Mouse (Mus musculus): ENCODE results near the gene Cdk11b. TPM values are rescaled to one million over a fixed set of nuclear protein-coding genes. Genes with fewer than 3 reads are reported as not detected.

Cdk11b gene
- polyA plus RNA-seq, 1 experiment from 2014 or later = 46.7 TPM

DNA sequence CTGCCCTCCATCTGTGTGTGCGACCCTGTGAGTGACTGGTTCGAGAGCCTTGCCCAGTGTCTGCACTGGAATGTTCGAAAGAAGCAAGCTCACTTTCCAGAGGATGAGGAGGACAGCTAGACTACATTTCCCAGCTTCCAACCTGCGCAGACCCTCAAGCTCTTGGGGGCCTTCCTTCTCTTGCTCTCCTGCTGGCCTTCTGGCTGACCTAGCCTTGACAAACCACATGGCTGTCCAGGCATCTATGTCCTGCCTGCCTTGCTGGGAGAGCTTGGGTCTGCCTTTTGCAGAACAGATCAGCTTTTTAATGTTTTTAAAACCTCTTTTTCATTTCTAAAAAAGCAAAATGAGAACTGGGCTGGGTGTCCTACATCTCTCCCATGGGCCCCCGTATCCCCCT is 35.3 kb upstream of the Cdk11b start:
- no peak overlapping the region for H3K9ac ChIP-seq (replicated peaks; ENCODE audit: low read depth, low read length)
- no peak overlapping the region for H3K27ac ChIP-seq (ENCODE audit: low read depth, low read length)
- ATAC-seq (ENCODE audit: low read depth) = no peak
- no peak overlapping the region for H3K4me3 ChIP-seq (ENCODE audit: low read depth, low read length)
- no peaks in the 10 kb centered on the region for H3K27me3 ChIP-seq (ENCODE audit: control insufficient read depth, insufficient read depth, low read length)
- 96% methylated on average over 5 of the region's 5 CpGs for WGBS
- H3K4me1 ChIP-seq (ENCODE audit: control insufficient read depth, insufficient read depth, low read length) = no peaks in the 10 kb centered on the region
- H3K36me3 ChIP-seq (ENCODE audit: control insufficient read depth, insufficient read depth, low read length) = peaks cover 45% of the 10 kb centered on the region
- H3K4me2 ChIP-seq (ENCODE audit: low read depth, low read length) = no peak overlapping the region
- no peaks in the 10 kb centered on the region for H3K9me3 ChIP-seq (ENCODE audit: control insufficient read depth, low read length)

DNA sequence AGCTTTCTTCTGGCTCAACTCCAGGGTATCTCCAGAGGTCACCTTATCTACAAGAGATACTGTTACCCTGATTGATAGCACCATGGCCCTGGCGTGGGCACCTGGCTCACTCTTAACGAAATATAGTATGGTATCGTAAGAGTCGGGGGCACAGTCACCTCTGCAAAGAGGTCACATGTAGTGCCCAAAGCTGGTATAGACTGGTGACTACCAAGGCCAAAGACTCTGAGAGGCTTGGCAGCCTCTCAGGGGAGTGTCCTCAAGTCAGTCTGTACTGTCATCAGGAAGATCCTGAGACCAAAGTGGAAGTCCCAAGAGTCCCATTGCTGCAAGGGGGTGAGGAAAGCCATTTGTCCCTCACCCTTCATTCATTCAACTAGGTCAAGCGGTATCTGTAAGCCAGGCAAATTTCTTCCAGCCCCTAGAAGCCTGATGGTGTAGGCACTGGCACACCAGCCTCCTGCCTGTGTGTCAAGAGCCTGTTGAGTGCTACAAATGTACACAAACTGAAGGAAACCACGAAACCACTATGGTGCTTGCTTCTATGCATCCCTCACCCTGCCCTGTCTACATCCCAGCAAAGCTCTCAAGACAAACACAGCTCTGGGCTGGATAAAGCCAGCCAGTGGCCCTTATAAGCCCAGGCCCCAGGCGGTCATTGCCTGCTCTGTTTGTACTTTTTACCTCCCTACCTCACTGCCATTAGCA is 33.5 kb upstream of the Cdk11b start:
- no peak for ATAC-seq (ENCODE audit: low read depth)
- 89% methylated on average over 7 of the region's 7 CpGs for WGBS
- H3K9ac ChIP-seq (replicated peaks; ENCODE audit: low read depth, low read length) = no peak overlapping the region
- H3K9me3 ChIP-seq (ENCODE audit: control insufficient read depth, low read length) = no peaks in the 10 kb centered on the region
- no peaks in the 10 kb centered on the region for H3K4me1 ChIP-seq (ENCODE audit: control insufficient read depth, insufficient read depth, low read length)
- no peaks in the 10 kb centered on the region for H3K27me3 ChIP-seq (ENCODE audit: control insufficient read depth, insufficient read depth, low read length)
- no peak overlapping the region for H3K27ac ChIP-seq (ENCODE audit: low read depth, low read length)
- no peak overlapping the region for H3K4me2 ChIP-seq (ENCODE audit: low read depth, low read length)
- peaks cover 31% of the 10 kb centered on the region for H3K36me3 ChIP-seq (ENCODE audit: control insufficient read depth, insufficient read depth, low read length)
- no peak overlapping the region for H3K4me3 ChIP-seq (ENCODE audit: low read depth, low read length)

DNA sequence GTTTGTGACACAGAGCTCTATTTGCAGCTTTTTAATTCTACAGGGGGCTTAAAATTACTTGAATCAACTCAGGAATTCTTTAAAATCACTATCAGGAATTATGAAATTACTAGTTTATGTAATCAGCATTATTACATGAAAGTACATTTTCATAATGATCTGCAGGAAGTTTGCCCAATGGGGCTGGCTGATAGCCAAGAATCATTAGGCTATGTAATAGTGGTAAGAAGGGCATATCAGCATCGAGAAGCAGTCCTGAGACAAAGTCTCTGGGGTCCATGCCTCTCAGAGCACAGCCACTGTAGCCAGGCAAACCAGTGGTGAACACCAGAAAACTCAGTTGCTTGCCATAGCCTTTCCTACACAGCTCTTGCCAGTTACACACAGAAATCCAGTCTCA is 30.9 kb upstream of the Cdk11b start:
- 49% methylated on average over 1 of the region's 1 CpGs for WGBS
- no peak overlapping the region for H3K9ac ChIP-seq (replicated peaks; ENCODE audit: low read depth, low read length)
- no peak overlapping the region for H3K4me3 ChIP-seq (ENCODE audit: low read depth, low read length)
- no peak for ATAC-seq (ENCODE audit: low read depth)
- no peak overlapping the region for H3K4me2 ChIP-seq (ENCODE audit: low read depth, low read length)
- no peak overlapping the region for H3K27ac ChIP-seq (ENCODE audit: low read depth, low read length)
- no peaks in the 10 kb centered on the region for H3K4me1 ChIP-seq (ENCODE audit: control insufficient read depth, insufficient read depth, low read length)
- no peaks in the 10 kb centered on the region for H3K9me3 ChIP-seq (ENCODE audit: control insufficient read depth, low read length)
- H3K36me3 ChIP-seq (ENCODE audit: control insufficient read depth, insufficient read depth, low read length) = peaks cover 8% of the 10 kb centered on the region
- no peaks in the 10 kb centered on the region for H3K27me3 ChIP-seq (ENCODE audit: control insufficient read depth, insufficient read depth, low read length)

DNA sequence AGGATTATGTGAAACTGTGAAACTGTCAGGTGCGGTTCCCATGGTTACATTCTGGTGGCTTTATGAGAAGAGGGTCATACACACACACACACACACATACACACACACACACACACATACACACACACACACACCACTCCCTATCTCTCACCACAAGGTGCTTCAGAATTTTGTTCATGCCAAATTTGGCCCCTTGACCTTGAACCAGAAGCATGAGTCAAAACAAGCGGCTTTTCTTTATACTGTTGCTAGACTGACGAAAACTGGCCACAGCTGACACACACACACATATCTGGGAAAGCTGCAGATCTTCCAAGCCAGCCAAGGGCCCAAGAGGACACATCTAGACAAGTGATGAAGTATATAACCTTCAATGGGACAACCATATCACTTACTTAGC is 28.9 kb upstream of the Cdk11b start:
- 84% methylated on average over 3 of the region's 3 CpGs for WGBS
- Histone ChIP-seq H3K9ac (replicated peaks; ENCODE audit: low read depth, low read length) (no peak overlapping the region), H3K4me1 (ENCODE audit: control insufficient read depth, insufficient read depth, low read length) (no peaks in the 10 kb centered on the region), H3K9me3 (ENCODE audit: control insufficient read depth, low read length) (no peaks in the 10 kb centered on the region), H3K4me2 (ENCODE audit: low read depth, low read length) (no peak overlapping the region), H3K36me3 (ENCODE audit: control insufficient read depth, insufficient read depth, low read length) (no peaks in the 10 kb centered on the region), H3K27ac (ENCODE audit: low read depth, low read length) (no peak overlapping the region), H3K4me3 (ENCODE audit: low read depth, low read length) (no peak overlapping the region), H3K27me3 (ENCODE audit: control insufficient read depth, insufficient read depth, low read length) (no peaks in the 10 kb centered on the region)
- ATAC-seq (ENCODE audit: low read depth) = no peak

DNA sequence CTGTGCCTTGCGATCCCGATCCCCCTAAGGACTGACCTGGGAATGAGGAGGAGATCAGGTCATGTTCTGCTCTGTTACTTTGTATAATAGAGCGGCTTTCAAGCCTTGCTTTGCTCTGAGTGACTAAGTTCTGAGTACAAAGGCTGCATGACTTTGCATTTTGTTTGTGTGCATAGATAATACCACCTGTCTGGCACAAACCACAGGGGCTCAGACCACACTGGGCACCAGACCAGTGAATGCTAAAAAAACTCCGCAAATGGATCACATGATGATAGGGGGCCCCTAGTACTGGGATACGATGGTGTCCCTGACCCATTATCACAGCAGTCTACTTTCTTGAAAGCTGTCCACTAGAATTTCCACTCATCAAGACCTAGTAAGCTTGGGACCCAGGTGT is 28.0 kb upstream of the Cdk11b start:
- Histone ChIP-seq H3K27me3 (ENCODE audit: control insufficient read depth, insufficient read depth, low read length) (no peaks in the 10 kb centered on the region), H3K4me2 (ENCODE audit: low read depth, low read length) (no peak overlapping the region), H3K4me1 (ENCODE audit: control insufficient read depth, insufficient read depth, low read length) (no peaks in the 10 kb centered on the region), H3K27ac (ENCODE audit: low read depth, low read length) (no peak overlapping the region), H3K4me3 (ENCODE audit: low read depth, low read length) (no peak overlapping the region), H3K36me3 (ENCODE audit: control insufficient read depth, insufficient read depth, low read length) (no peaks in the 10 kb centered on the region), H3K9me3 (ENCODE audit: control insufficient read depth, low read length) (no peaks in the 10 kb centered on the region), H3K9ac (replicated peaks; ENCODE audit: low read depth, low read length) (no peak overlapping the region)
- 87% methylated on average over 5 of the region's 5 CpGs for WGBS
- ATAC-seq (ENCODE audit: low read depth) = no peak

DNA sequence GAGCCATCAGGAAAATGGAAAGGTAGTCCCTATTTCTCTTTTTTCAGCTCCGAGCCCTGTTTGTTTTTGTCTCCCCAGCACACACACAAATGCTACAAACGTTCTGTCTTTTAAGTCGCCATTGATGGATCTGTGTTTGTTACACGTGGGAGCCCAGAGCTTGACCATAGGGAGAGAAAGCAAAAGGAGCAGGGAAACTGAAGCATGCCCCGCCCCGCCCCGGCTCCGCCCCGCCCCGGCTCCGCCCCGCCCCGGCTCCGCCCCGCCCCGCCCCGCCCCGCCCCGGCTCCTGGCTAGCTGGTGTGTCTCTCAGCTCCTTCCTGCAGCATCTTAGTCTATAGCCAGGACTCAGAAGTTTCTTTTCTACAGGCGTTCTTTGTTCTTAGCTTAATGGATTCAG is 26.1 kb upstream of the Cdk11b start:
- H3K27ac ChIP-seq (ENCODE audit: low read depth, low read length) = no peak overlapping the region
- ATAC-seq (ENCODE audit: low read depth) = no peak
- 25% methylated on average over 19 of the region's 20 CpGs for WGBS
- no peaks in the 10 kb centered on the region for H3K9me3 ChIP-seq (ENCODE audit: control insufficient read depth, low read length)
- H3K4me2 ChIP-seq (ENCODE audit: low read depth, low read length) = no peak overlapping the region
- no peak overlapping the region for H3K4me3 ChIP-seq (ENCODE audit: low read depth, low read length)
- H3K4me1 ChIP-seq (ENCODE audit: control insufficient read depth, insufficient read depth, low read length) = peaks cover 5% of the 10 kb centered on the region
- H3K36me3 ChIP-seq (ENCODE audit: control insufficient read depth, insufficient read depth, low read length) = no peaks in the 10 kb centered on the region
- H3K27me3 ChIP-seq (ENCODE audit: control insufficient read depth, insufficient read depth, low read length) = no peaks in the 10 kb centered on the region; the same call in 1 of the 2 replicates
- H3K9ac ChIP-seq (replicated peaks; ENCODE audit: low read depth, low read length) = no peak overlapping the region

DNA sequence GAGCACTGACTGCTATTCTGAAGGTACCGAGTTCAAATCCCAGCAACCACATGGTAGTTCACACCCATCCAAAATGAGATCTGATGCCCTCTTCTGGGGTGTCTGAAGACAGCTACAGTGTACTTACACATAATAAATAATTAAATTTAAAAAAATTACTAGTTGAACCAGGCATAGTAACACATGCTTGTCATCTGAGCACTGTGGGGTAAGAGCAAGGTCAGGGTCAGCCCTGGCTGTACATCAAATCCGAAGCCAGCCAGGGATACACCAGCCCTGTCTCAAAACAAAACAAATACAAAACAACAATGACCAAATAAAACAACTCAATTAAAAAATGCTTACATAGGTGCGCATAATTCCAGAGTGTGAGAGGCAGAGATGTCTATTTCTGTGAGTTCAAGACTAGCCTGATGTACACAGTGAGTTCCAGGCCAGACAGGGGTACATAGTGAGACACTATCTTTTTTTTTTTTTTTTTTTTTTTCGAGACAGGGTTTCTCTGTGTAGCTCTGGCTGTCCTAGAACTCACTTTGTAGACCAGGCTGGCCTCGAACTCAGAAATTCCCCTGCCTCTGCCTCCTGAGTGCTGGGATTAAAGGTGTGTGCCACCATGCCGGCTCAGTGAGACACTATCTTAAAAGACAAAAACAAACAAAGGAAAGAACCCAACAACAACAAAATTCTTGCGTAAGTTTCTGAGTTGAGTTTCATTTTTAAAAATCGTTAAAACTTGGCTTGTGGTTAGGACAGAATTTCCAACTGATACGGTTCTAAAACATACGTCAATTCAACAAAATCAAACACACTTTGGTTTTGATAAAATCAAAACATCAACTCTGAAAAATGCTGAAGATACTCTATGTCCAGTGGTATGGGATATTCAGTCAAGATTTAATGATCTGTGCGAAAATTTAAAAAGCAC is 24.5 kb upstream of the Cdk11b start:
- no peaks in the 10 kb centered on the region; the same call in 1 of the 2 replicates for H3K27me3 ChIP-seq (ENCODE audit: control insufficient read depth, insufficient read depth, low read length)
- peaks cover 5% of the 10 kb centered on the region for H3K4me1 ChIP-seq (ENCODE audit: control insufficient read depth, insufficient read depth, low read length)
- H3K27ac ChIP-seq (ENCODE audit: low read depth, low read length) = peak overlapping the region; percentile 100
- no peak for ATAC-seq (ENCODE audit: low read depth)
- H3K9ac ChIP-seq (replicated peaks; ENCODE audit: low read depth, low read length) = peak overlapping the region; percentile 60
- no peaks in the 10 kb centered on the region for H3K9me3 ChIP-seq (ENCODE audit: control insufficient read depth, low read length)
- WGBS = 90% methylated on average over 11 of the region's 11 CpGs
- peak overlapping the region; percentile 80 for H3K4me2 ChIP-seq (ENCODE audit: low read depth, low read length)
- H3K4me3 ChIP-seq (ENCODE audit: low read depth, low read length) = peak overlapping the region; percentile 95
- no peaks in the 10 kb centered on the region for H3K36me3 ChIP-seq (ENCODE audit: control insufficient read depth, insufficient read depth, low read length)

DNA sequence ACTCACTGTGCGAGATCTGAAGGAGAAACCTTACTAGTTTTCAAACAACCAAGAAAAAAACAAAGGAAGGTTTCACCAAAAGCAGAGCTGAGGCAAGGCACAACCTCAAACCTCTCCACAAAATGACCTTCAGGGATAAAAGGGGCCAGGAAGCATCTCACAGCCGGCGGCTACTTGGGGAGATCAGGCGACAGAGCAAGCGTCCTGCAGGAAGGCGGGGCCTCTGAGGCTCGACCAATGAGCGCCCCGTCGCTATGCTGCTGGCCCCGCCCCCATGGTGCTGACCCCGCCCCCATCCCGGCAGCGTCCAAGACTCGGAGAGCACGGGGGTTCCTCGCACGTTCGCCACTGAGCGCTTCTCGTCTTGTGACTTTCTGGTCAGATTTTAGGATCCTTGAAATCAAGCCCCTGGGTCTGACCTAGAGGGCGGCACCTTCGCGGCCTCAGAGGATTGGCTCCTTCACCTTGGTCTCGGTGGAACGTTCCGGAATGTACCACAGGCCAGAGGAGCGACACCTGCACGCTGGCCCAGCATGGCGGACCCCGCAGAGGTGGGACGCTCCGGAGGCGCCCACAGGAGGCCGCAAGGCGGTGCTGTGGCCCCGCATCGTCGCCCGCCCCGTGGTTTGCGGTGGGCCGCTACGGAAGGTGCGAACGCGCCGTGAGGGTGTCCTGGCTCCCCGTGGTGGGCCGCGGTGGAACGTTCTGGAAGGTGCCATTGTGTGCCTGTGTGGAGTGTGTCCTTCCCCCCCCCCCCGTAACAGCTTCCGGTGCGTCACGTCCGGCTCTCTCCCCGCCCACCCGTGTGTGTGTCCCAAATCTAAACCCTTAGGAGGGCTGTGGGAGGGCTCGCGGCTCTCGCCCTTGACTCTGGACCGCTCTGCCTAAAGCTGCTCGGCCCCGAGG is 23.3 kb upstream of the Cdk11b start, which contains the start of gene Slc35e2:
Gene Slc35e2, plus strand, starts transcription at position 326 of the 906 bp plus-strand sequence.
- peak within 1 kb of the TSS; percentile 80 for H3K4me2 ChIP-seq (ENCODE audit: low read depth, low read length)
- peak within 1 kb of the TSS; percentile 100 for H3K27ac ChIP-seq (ENCODE audit: low read depth, low read length)
- peak within 1 kb of the TSS; percentile 95 for H3K4me3 ChIP-seq (ENCODE audit: low read depth, low read length)
- H3K4me1 ChIP-seq (ENCODE audit: control insufficient read depth, insufficient read depth, low read length) = peaks cover 5% of the 10 kb centered on the region
- WGBS = under 1% methylated on average over 58 of the region's 65 CpGs
- peak within 1 kb of the TSS; percentile 95 for H3K9ac ChIP-seq (replicated peaks; ENCODE audit: low read depth, low read length)
- no peaks in the 10 kb centered on the region; the same call in 1 of the 2 replicates for H3K27me3 ChIP-seq (ENCODE audit: control insufficient read depth, insufficient read depth, low read length)
- peak; percentile 95 for ATAC-seq (ENCODE audit: low read depth)
- H3K9me3 ChIP-seq (ENCODE audit: control insufficient read depth, low read length) = no peaks in the 10 kb centered on the region
- peaks cover 4% of the 10 kb centered on the region; the same call in 1 of the 2 replicates for H3K36me3 ChIP-seq (ENCODE audit: control insufficient read depth, insufficient read depth, low read length)
